Mouse (Mus musculus): Measurements from ENCODE around the gene Ndufa1. TPM values are rescaled to one million over a fixed set of nuclear protein-coding genes. Genes with fewer than 3 reads are reported as not detected.
A peak's percentile ranks its signal among the peaks of the same experiment; 100 is the strongest.
"Not testable (repeated sequence)": the region's sequence is repeated elsewhere in the genome, so short reads cannot be mapped to it uniquely, and the experiment has no call there.

The Ndufa1 gene
- 577 and 838 TPM in 2 replicates for polyA plus RNA-seq (2014; fragmentation: Nextera tagmentation; extraction: Ambion mirVana)

DNA sequence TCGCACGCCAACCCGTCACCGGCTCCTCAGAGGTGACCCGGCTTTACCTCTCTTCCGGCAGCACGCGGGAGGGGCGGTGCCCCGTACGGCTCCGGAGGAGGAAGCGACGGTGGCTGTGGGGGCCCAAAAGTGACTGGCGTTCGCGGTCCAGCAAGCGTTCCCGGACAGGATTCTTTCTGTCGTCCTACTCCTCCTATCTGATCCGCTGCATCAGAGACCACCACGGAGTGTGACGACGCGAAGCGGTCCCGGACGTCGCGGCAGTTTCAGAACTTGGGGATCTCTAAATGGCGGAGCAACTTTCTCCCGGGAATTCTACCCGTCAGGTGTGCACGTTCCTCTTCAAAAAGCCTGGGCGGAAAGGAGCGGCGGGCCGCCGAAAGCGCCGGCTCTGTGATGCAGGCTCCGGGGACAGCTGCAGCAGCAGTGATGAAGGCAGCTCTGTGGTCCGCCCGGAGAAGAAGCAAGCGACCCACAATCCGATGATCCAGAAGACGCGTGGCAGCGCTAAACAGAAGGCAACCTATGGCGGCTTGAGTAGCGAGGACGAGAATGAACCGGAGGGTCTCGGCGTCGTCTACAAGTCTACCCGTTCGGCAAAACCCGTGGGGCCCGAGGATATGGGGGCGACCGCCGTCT is at the start of gene Ndufa1, which contains the start of gene Rnf113a1:
Ndufa1 (minus strand) TSS at position 59 of the 639 bp plus-strand sequence.
Rnf113a1 (plus strand) TSS at position 141 of the 639 bp plus-strand sequence.
- WGBS: 23% methylated on average over 61 of the region's 63 CpGs
- Histone ChIP-seq H3K4me1 (ENCODE audit: control insufficient read depth, insufficient read depth, low read length) (0 out of 2 replicates have a peak, but pooled peaks cover 3% of the 10 kb centered on the region), H3K9ac (replicated peaks; ENCODE audit: low read length) (peak within 1 kb of the TSS; percentile 60), H3K27me3 (ENCODE audit: control insufficient read depth, insufficient read depth, low read length) (no peaks in the 10 kb centered on the region), H3K4me3 (replicated peaks; ENCODE audit: low read depth, low read length) (peak within 1 kb of the TSS; percentile 51), H3K27ac (replicated peaks; ENCODE audit: low read depth, low read length) (peak within 1 kb of the TSS; percentile 75), H3K9me3 (ENCODE audit: control insufficient read depth, low read length) (no peaks in the 10 kb centered on the region), H3K36me3 (ENCODE audit: control insufficient read depth, insufficient read depth, low read length) (0 out of 2 replicates have a peak, but pooled peaks cover 3% of the 10 kb centered on the region), H3K4me2 (ENCODE audit: low read length) (peak within 1 kb of the TSS; percentile 58)
- ATAC-seq (ENCODE audit: low FRiP score, low TSS enrichment) (peak; percentile 92), DNase-seq (peak; percentile 89)

DNA sequence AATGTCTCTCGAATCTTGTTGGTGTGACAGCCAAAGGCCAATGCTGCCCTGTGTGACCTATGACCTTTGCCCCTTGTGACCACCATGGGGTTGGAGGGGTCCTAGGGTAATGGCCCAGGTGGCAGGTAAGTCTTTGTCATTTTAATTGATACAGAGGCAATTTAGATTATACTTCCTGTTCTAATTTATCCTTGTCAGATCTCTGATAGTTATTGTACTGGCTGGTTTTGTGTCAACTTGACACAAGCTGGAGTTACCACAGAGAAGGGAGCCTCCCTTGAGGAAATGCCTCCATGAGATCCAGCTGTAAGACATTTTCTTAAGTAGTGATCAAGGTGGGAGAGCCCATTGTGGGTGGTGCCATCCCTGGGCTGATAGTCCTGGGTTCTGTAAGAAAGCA is 31.2 kb upstream of the Ndufa1 start, which contains the start of gene Rhox1:
Rhox1 (minus strand) TSS at position 101 of the 400 bp plus-strand sequence.
- not testable (repeated sequence) for H3K9ac ChIP-seq (replicated peaks; ENCODE audit: low read length); H3K4me2 ChIP-seq (ENCODE audit: low read length); H3K27me3 ChIP-seq (ENCODE audit: control insufficient read depth, insufficient read depth, low read length); DNase-seq; H3K4me1 ChIP-seq (ENCODE audit: control insufficient read depth, insufficient read depth, low read length); H3K36me3 ChIP-seq (ENCODE audit: control insufficient read depth, insufficient read depth, low read length); H3K9me3 ChIP-seq (ENCODE audit: control insufficient read depth, low read length); H3K4me3 ChIP-seq (replicated peaks; ENCODE audit: low read depth, low read length); ATAC-seq (ENCODE audit: low FRiP score, low TSS enrichment); H3K27ac ChIP-seq (replicated peaks; ENCODE audit: low read depth, low read length)
- 67% methylated on average over 1 of the region's 1 CpGs for WGBS

DNA sequence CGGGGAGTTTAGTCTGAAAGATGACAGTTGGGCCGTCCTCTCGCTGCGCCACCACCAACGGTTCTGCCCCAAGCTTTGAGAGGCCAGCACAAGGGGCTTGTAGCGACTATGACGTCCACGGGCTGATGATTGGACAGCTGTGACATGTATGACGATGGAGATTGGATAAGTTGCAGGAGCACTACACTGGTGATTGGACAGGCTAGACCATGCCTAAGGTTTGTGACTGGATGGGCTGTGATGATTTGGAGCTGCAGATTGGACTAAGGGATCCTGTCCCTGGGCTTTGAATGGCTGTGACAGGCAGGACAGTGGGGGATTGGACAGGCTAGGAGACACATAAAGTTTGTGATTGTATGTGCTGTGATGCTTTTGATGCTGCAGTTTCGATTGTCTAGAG is 20.0 kb upstream of the Ndufa1 start, which contains the start of gene Gm9:
Gm9 (minus strand) TSS at position 101 of the 400 bp plus-strand sequence.
- no peak for DNase-seq
- Histone ChIP-seq H3K27ac (replicated peaks; ENCODE audit: low read depth, low read length) (no peak within 1 kb of the TSS), H3K36me3 (ENCODE audit: control insufficient read depth, insufficient read depth, low read length) (no peaks in the 10 kb centered on the region), H3K4me2 (ENCODE audit: low read length) (no peak within 1 kb of the TSS), H3K9ac (replicated peaks; ENCODE audit: low read length) (no peak within 1 kb of the TSS), H3K27me3 (ENCODE audit: control insufficient read depth, insufficient read depth, low read length) (no peaks in the 10 kb centered on the region), H3K9me3 (ENCODE audit: control insufficient read depth, low read length) (no peaks in the 10 kb centered on the region), H3K4me1 (ENCODE audit: control insufficient read depth, insufficient read depth, low read length) (no peaks in the 10 kb centered on the region), H3K4me3 (replicated peaks; ENCODE audit: low read depth, low read length) (no peak within 1 kb of the TSS)
- ATAC-seq (ENCODE audit: low FRiP score, low TSS enrichment): no peak
- 90% methylated on average over 10 of the region's 10 CpGs for WGBS

DNA sequence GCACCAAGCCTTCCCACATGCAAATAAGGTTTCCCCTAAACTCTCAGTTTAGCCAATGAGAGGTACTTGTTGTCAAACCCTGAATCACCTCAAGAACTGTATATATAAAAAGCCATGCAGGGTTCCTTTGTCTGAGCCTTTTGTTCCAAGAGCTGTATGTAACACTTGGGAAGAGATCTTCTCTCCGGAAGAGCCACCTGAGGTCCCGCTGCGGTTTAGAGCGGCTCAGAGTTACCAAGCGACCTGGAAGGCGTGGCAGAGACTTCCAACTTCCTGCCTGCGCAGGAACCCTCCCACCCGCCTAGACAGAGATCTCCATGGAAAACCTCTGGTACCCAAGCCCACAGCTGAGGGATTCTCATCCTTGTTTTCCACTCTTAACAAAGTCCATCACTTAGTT is 7.7 kb upstream of the Ndufa1 start:
- ATAC-seq (ENCODE audit: low FRiP score, low TSS enrichment): no peak
- no peak for DNase-seq
- 56% methylated on average over 8 of the region's 8 CpGs for WGBS
- no peak overlapping the region for H3K4me2 ChIP-seq (ENCODE audit: low read length)
- no peaks in the 10 kb centered on the region for H3K36me3 ChIP-seq (ENCODE audit: control insufficient read depth, insufficient read depth, low read length)
- H3K27me3 ChIP-seq (ENCODE audit: control insufficient read depth, insufficient read depth, low read length): no peaks in the 10 kb centered on the region
- H3K27ac ChIP-seq (replicated peaks; ENCODE audit: low read depth, low read length): no peak overlapping the region
- H3K9me3 ChIP-seq (ENCODE audit: control insufficient read depth, low read length): no peaks in the 10 kb centered on the region
- no peak overlapping the region for H3K4me3 ChIP-seq (replicated peaks; ENCODE audit: low read depth, low read length)
- H3K9ac ChIP-seq (replicated peaks; ENCODE audit: low read length): no peak overlapping the region
- H3K4me1 ChIP-seq (ENCODE audit: control insufficient read depth, insufficient read depth, low read length): no peaks in the 10 kb centered on the region

DNA sequence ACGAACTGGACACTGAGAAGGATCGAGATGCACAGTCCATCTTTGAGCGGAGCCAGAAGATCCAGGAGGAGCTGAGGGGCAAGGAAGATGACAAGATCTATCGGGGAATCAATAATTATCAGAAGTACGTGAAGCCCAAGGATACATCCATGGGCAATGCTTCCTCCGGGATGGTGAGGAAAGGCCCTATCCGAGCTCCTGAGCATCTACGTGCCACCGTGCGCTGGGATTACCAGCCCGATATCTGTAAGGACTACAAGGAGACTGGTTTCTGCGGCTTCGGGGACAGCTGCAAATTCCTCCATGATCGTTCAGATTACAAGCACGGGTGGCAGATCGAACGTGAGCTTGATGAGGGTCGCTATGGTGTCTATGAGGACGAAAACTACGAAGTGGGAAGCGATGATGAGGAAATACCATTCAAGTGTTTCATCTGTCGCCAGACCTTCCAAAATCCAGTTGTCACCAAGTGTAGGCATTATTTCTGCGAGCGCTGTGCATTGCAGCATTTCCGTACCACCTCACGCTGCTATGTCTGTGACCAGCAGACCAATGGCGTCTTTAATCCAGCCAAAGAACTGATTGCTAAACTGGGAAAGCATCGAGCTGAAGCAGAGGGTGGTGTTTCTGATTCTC is 899 bp upstream of the Ndufa1 start:
- peak; percentile 19 for ATAC-seq (ENCODE audit: low FRiP score, low TSS enrichment)
- H3K4me1 ChIP-seq (ENCODE audit: control insufficient read depth, insufficient read depth, low read length): 0 out of 2 replicates have a peak, but pooled peaks cover 3% of the 10 kb centered on the region
- H3K4me3 ChIP-seq (replicated peaks; ENCODE audit: low read depth, low read length): peak overlapping the region; percentile 51
- peak overlapping the region; percentile 58 for H3K4me2 ChIP-seq (ENCODE audit: low read length)
- H3K9ac ChIP-seq (replicated peaks; ENCODE audit: low read length): peak overlapping the region; percentile 60
- H3K27ac ChIP-seq (replicated peaks; ENCODE audit: low read depth, low read length): peak overlapping the region; percentile 75
- peak; percentile 41 for DNase-seq
- H3K27me3 ChIP-seq (ENCODE audit: control insufficient read depth, insufficient read depth, low read length): no peaks in the 10 kb centered on the region
- no peaks in the 10 kb centered on the region for H3K9me3 ChIP-seq (ENCODE audit: control insufficient read depth, low read length)
- 32% methylated on average over 28 of the region's 28 CpGs for WGBS
- H3K36me3 ChIP-seq (ENCODE audit: control insufficient read depth, insufficient read depth, low read length): 0 out of 2 replicates have a peak, but pooled peaks cover 2% of the 10 kb centered on the region

DNA sequence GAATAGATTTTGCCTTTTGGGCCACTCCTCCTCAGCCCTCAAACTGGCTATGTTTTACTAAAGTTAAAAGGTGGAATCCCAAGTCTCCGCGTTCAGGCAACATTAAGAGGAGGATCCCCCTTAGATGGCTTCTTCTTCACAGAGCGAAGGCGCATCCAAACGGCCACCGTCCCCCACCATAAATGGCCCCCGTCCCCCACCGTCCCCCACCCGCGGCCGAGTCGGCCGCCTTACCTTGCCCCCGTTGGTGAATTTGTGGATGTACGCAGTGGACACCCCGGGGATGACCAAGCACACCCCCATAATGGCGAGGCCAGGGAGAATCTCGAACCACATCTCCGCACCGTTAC is 233 bp downstream of the Ndufa1 start:
- Histone ChIP-seq H3K9ac (replicated peaks; ENCODE audit: low read length) (peak overlapping the region; percentile 60; the same call in 1 of the 2 replicates), H3K4me2 (ENCODE audit: low read length) (peak overlapping the region; percentile 58), H3K9me3 (ENCODE audit: control insufficient read depth, low read length) (no peaks in the 10 kb centered on the region), H3K4me1 (ENCODE audit: control insufficient read depth, insufficient read depth, low read length) (0 out of 2 replicates have a peak, but pooled peaks cover 3% of the 10 kb centered on the region), H3K27ac (replicated peaks; ENCODE audit: low read depth, low read length) (peak overlapping the region; percentile 41), H3K36me3 (ENCODE audit: control insufficient read depth, insufficient read depth, low read length) (0 out of 2 replicates have a peak, but pooled peaks cover 3% of the 10 kb centered on the region), H3K27me3 (ENCODE audit: control insufficient read depth, insufficient read depth, low read length) (no peaks in the 10 kb centered on the region), H3K4me3 (replicated peaks; ENCODE audit: low read depth, low read length) (peak overlapping the region; percentile 51)
- DNase-seq (no peak), ATAC-seq (ENCODE audit: low FRiP score, low TSS enrichment) (no peak)
- WGBS: 21% methylated on average over 20 of the region's 20 CpGs

DNA sequence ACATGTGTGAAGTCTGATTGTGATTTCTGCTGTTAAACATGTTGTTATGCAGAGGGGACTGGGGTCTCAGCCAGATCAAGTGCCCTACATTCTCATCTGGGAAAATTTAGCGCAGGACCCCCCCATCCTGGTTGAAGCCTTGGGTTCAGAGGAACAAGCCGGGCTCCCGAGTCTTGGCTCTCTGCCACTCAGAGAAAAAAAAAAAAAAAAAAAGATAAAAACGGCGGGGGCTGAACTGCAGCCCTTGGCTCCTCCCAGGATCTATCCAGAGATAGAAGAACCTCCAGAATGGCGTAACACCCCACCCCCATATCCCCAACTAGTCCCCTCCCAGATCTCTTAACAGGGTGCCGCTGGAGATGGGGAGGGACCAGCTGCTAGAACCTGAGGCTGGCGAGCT is 6.6 kb downstream of the Ndufa1 start:
- WGBS: 70% methylated on average over 6 of the region's 8 CpGs
- DNase-seq; H3K27me3 ChIP-seq (ENCODE audit: control insufficient read depth, insufficient read depth, low read length); H3K36me3 ChIP-seq (ENCODE audit: control insufficient read depth, insufficient read depth, low read length); H3K9ac ChIP-seq (replicated peaks; ENCODE audit: low read length); H3K4me3 ChIP-seq (replicated peaks; ENCODE audit: low read depth, low read length); H3K27ac ChIP-seq (replicated peaks; ENCODE audit: low read depth, low read length); H3K9me3 ChIP-seq (ENCODE audit: control insufficient read depth, low read length); H3K4me1 ChIP-seq (ENCODE audit: control insufficient read depth, insufficient read depth, low read length); ATAC-seq (ENCODE audit: low FRiP score, low TSS enrichment); H3K4me2 ChIP-seq (ENCODE audit: low read length): not testable (repeated sequence)

DNA sequence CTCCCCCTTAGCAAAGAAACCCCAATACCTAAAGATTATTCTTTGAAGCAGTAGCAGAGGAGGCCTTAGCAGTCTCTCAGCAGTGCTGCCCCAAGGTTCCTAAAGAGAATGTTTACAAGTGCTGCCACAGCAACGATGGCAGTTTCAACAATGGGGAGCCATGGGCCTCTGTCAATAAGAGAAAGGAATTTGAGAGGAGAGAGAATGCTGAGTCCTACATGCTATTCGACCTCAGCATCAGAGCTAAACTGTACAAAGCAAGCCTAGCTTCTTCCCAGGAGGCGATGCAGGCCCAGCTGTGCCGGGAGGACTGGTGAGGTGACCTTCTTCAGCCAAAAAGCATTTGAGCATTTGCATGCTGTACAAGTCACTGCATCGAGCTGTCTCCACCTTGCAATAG is 22.2 kb downstream of the Ndufa1 start, which contains the start of gene Akap14:
Akap14 (minus strand) TSS at position 101 of the 400 bp plus-strand sequence.
- Histone ChIP-seq H3K27ac (replicated peaks; ENCODE audit: low read depth, low read length) (no peak within 1 kb of the TSS), H3K27me3 (ENCODE audit: control insufficient read depth, insufficient read depth, low read length) (no peaks in the 10 kb centered on the region), H3K36me3 (ENCODE audit: control insufficient read depth, insufficient read depth, low read length) (no peaks in the 10 kb centered on the region), H3K4me3 (replicated peaks; ENCODE audit: low read depth, low read length) (no peak within 1 kb of the TSS), H3K9me3 (ENCODE audit: control insufficient read depth, low read length) (no peaks in the 10 kb centered on the region), H3K4me2 (ENCODE audit: low read length) (no peak within 1 kb of the TSS), H3K9ac (replicated peaks; ENCODE audit: low read length) (no peak within 1 kb of the TSS), H3K4me1 (ENCODE audit: control insufficient read depth, insufficient read depth, low read length) (no peaks in the 10 kb centered on the region)
- no peak for DNase-seq
- 44% methylated on average over 5 of the region's 5 CpGs for WGBS
- ATAC-seq (ENCODE audit: low FRiP score, low TSS enrichment): no peak

All from midbrain, embryonic 14.5 days (tissue).